Mouse (Mus musculus) liver, embryonic 11.5 days (tissue): Measurements from ENCODE around the gene Rarres2. TPM values are rescaled to one million over a fixed set of nuclear protein-coding genes. Genes with fewer than 3 reads are reported as not detected.

Experiments used
- ATAC-seq: fragments of 200-750 bp; cut with Nextera tagmentation; replicated peaks from 2 replicates; pipeline ENCODE4 v1.8.0; 2017; ENCODE audit warnings: moderate number of reproducible peaks, mild to moderate bottlenecking, moderate TSS enrichment, moderate library complexity; ENCODE audit not compliant: low FRiP score
- DNase-seq: peaks from one replicate; pipeline ENCODE4 v3.0.0-alpha.2; 2017; ENCODE audit warnings: low spot score
- H3K27ac ChIP-seq: fragments of 300-500 bp; sonication (generic); 2 replicates; pipeline ENCODE4 v1.5.1; 2014; ENCODE audit warnings: mild to moderate bottlenecking, low read depth, low read length, control low read depth
- H3K27me3 ChIP-seq: fragments of 300-500 bp; sonication (generic); replicated peaks from 2 replicates; pipeline ENCODE4 v1.6.1; 2014; ENCODE audit warnings: low read length, mixed read lengths; ENCODE audit not compliant: control insufficient read depth, insufficient read depth
- H3K36me3 ChIP-seq: fragments of 300-500 bp; sonication (generic); 2 replicates; pipeline ENCODE4 v1.6.1; 2014; ENCODE audit warnings: mild to moderate bottlenecking, low read length, moderate library complexity, mixed read lengths; ENCODE audit not compliant: control insufficient read depth, insufficient read depth
- H3K4me1 ChIP-seq: fragments of 300-500 bp; sonication (generic); replicated peaks from 2 replicates; pipeline ENCODE4 v1.6.1; 2014; ENCODE audit warnings: low read length, mixed read lengths; ENCODE audit not compliant: control insufficient read depth, insufficient read depth
- H3K4me2 ChIP-seq: fragments of 300-500 bp; sonication (generic); 2 replicates; pipeline ENCODE4 v1.6.1; 2014; ENCODE audit warnings: mild to moderate bottlenecking, control low read depth, moderate library complexity
- H3K4me3 ChIP-seq: fragments of 300-500 bp; sonication (generic); 2 replicates; pipeline ENCODE4 v1.5.1; 2014; ENCODE audit warnings: low read depth, low read length, control low read depth
- H3K9ac ChIP-seq: fragments of 300-500 bp; sonication (generic); 2 replicates; pipeline ENCODE4 v1.6.1; 2014; ENCODE audit warnings: low read depth, low read length, control low read depth
- H3K9me3 ChIP-seq: fragments of 300-500 bp; sonication (generic); 2 replicates; pipeline ENCODE4 v1.6.1; 2016; ENCODE audit warnings: low read length, inconsistent platforms, mixed read lengths; ENCODE audit not compliant: control insufficient read depth
- WGBS: fragments of 180-500 bp; shearing (Covaris S2); extraction: QIAGEN DNeasy Blood & Tissue Kit; methylation state at CpG from one replicate; pipeline ENCODE4 v1.1.7; 2014; 5-methylcytosine and 5-hydroxymethylcytosine counted together
- polyA plus RNA-seq: library from polyadenylated mRNA; unstranded; fragments of >200 nt; fragmentation: Nextera tagmentation; extraction: Ambion mirVana; gene quantifications from 2 replicates; pipeline ENCODE4 v1.2.1, GENCODE M21; 2014

The Rarres2 gene
- polyA plus RNA-seq, 1 experiment from 2014 or later: 9.0 TPM

DNA sequence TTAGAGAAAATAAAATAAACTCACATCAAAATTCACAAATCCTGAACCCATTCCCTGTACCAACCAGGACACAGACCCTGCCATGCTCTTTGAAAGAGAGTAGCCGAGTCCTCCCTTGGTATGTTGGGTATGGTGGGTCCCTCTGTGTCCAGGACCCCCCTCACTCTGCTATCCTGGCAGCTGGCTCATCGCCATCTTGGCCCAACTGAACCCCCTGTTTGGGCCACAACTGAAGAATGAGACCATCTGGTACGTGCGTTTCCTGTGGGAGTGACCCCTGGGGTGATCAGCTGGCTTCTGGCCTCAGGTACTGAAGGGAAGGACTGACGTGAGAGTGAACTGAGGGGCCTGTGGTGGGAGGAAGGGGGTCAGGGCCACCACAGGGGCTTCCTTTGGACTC, 32.7 kb downstream of the Rarres2 start:
- no peak for DNase-seq
- H3K27ac ChIP-seq: no peak overlapping the region
- no peaks in the 10 kb centered on the region for H3K36me3 ChIP-seq
- H3K9ac ChIP-seq: no peak overlapping the region
- no peaks in the 10 kb centered on the region for H3K4me1 ChIP-seq
- no peak for ATAC-seq
- H3K27me3 ChIP-seq: no peaks in the 10 kb centered on the region
- whole genome bisulfite sequencing: 69% methylated on average over 5 of the region's 5 CpGs
- no peaks in the 10 kb centered on the region for H3K9me3 ChIP-seq
- H3K4me3 ChIP-seq: no peak overlapping the region
- no peak overlapping the region for H3K4me2 ChIP-seq

DNA sequence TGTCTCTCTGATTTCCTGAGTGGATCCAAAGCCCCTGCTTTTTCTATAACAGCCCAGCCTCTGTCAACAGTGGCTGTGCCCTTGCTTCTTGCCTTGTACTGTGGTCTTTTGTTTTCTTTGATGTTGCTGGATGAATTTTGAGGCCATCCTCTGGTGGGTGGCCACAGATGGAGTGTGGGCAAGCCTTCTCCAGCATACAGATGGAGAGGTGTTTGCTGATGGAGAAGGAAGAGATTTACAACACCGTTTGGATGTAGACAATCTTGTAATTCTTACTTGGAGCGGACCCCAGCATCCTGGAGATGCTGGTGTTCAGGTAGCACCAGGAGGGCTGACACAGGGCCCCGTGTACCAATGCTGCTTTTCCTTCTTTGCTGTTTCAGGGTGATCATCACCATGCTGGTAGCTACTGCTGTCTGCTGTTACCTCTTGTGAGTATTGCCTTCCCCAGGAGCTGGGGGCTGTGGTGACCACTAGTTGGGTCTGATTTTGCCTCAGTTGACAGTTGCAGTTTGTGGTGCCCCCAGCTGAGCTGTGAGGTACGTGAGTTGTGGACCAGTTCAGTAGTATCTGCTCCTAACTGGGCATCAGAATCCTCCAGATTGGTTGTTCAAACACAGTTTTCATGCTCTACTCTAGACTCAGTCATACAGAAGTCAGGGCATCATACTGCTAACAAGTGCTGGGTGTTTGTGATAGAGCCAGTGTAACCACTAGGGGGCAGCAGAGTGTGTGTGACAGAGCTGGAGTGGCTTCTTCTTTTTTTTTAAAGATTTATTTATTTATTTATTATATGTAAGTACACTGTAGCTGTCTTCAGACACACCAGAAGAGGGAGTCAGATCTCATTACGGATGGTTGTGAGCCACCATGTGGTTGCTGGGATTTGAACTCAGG, 33.5 kb downstream of the Rarres2 start:
- H3K27ac ChIP-seq: no peak overlapping the region
- ATAC-seq: no peak
- H3K9ac ChIP-seq: no peak overlapping the region
- no peaks in the 10 kb centered on the region for H3K36me3 ChIP-seq
- no peak overlapping the region for H3K4me2 ChIP-seq
- WGBS: 73% methylated on average over 5 of the region's 5 CpGs
- H3K4me3 ChIP-seq: no peak overlapping the region
- no peak for DNase-seq
- H3K9me3 ChIP-seq: no peaks in the 10 kb centered on the region
- H3K27me3 ChIP-seq: no peaks in the 10 kb centered on the region
- no peaks in the 10 kb centered on the region for H3K4me1 ChIP-seq

DNA sequence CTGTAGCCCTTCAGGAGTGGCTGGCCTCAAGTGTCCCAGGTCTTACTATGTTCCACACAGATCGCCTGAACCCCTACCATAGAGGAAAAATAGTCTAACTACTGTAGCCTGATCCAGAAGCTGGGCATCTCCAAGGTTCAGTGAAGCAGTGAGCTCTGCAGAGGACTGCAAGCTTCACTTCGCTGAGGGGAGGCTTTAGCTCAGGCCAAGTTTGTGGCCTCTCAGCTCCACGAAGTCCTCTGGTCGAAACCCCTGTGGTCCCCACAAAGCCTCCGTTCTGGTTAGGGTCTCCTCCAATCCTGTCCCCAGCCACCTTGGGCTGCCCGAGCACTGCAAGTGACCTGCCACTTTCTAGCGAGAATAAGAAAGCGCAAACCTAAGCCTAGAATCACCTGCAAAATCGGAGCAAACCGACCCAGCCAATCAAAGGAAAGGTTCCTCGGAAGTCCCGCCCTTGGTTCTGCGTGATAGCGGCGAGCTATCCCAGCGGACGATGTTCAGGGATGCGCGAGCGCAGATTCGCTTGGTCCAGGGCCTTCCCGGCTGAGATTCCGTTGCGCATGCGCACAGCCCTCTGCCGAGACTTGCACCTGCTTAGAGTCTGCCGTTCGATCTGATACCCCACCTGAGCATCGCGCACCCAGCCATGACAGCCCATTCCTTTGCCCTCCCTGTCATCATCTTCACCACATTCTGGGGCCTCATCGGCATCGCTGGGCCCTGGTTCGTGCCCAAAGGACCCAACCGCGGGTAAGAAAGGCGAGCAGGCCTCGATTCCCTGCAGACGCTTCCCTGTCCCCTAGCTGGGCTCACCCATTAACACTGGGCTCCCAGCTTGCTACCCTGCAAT, 35.3 kb downstream of the Rarres2 start, which contains the start of gene Atp6v0e2:
Gene Atp6v0e2, plus strand, starts transcription at position 511 of the 850 bp plus-strand sequence.
- H3K27me3 ChIP-seq: no peaks in the 10 kb centered on the region
- peak within 1 kb of the TSS; percentile 52 for H3K4me2 ChIP-seq
- no peaks in the 10 kb centered on the region for H3K9me3 ChIP-seq
- peak within 1 kb of the TSS; percentile 27 for H3K4me3 ChIP-seq
- WGBS: 9% methylated on average over 38 of the region's 38 CpGs
- no peaks in the 10 kb centered on the region for H3K36me3 ChIP-seq
- peak; percentile 67 for DNase-seq
- no peak within 1 kb of the TSS for H3K27ac ChIP-seq
- peak; percentile 45; the same call in 1 of the 2 replicates for ATAC-seq
- no peaks in the 10 kb centered on the region for H3K4me1 ChIP-seq
- no peak within 1 kb of the TSS; the same call in 1 of the 2 replicates for H3K9ac ChIP-seq

DNA sequence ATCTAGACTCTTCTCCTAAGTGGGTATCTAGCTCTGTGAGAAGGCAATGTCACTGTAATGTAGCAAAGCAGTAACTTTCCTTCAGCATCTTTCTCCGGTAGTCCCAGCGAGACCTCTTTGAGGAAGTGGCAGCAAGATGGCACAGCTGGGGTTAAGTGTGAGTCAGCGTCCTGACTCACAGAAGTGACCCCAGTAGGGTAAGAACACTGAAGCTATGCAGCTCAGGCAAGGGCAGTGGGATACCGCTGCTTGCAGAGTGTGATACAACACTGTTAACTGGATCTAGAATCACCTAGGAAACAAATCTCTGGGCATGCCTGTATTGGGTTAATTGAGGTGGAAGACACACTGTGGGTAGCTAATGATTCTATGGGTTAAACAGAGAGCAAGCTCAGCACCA, 36.5 kb downstream of the Rarres2 start:
- Histone ChIP-seq H3K4me3 (no peak overlapping the region), H3K9me3 (no peaks in the 10 kb centered on the region), H3K36me3 (no peaks in the 10 kb centered on the region), H3K4me2 (no peak overlapping the region), H3K27ac (no peak overlapping the region), H3K27me3 (no peaks in the 10 kb centered on the region), H3K4me1 (no peaks in the 10 kb centered on the region), H3K9ac (no peak overlapping the region)
- DNase-seq: no peak
- WGBS: 53% methylated on average over 4 of the region's 4 CpGs
- no peak for ATAC-seq

DNA sequence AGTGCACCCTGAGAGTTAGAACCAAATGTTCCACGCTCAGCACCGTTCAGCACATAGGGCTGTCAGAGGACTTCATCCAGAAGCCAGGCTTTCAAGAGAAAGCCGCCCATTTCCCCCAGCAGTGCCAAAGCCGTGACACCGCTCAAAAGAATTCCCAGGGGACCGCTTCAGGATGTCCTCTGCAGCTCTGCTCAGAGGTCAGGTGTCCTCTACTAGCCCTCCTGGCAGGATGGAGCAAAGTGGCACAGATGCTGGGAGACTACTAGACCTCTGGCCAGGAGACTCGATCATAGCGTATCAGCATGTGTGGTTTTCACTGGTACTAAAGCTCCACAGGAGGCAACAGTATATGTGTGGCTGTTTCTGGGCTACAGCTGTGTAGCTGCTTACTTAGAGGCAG, 37.7 kb downstream of the Rarres2 start:
- no peaks in the 10 kb centered on the region for H3K27me3 ChIP-seq
- ATAC-seq: no peak
- H3K4me1 ChIP-seq: no peaks in the 10 kb centered on the region
- no peak overlapping the region for H3K4me3 ChIP-seq
- no peaks in the 10 kb centered on the region for H3K9me3 ChIP-seq
- DNase-seq: no peak
- H3K9ac ChIP-seq: no peak overlapping the region
- H3K36me3 ChIP-seq: no peaks in the 10 kb centered on the region
- no peak overlapping the region for H3K4me2 ChIP-seq
- no peak overlapping the region for H3K27ac ChIP-seq
- 77% methylated on average over 8 of the region's 8 CpGs for WGBS

DNA sequence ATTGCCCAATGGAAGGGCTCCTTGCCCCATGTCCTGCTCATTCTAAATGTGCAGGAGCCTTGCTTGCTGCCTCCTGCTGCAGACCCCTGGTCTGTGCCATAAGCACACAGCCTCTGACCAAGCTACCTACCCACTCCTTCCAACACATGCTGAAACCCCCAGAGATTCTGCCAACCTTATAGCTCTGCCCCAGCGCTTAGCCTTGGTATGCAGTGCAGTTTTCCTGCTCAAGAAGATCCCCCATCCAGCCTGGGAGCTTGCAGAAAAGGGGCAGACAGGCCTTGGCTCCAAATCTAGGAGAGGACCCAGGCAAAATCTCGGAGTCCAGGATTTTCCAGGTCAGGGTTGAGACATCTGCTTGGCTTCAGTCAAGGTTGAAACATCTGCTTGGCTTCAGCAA, 39.1 kb downstream of the Rarres2 start:
- no peak for ATAC-seq
- DNase-seq: no peak
- Histone ChIP-seq H3K4me2 (no peak overlapping the region), H3K36me3 (no peaks in the 10 kb centered on the region), H3K27ac (no peak overlapping the region), H3K4me3 (no peak overlapping the region), H3K4me1 (no peaks in the 10 kb centered on the region), H3K9me3 (no peaks in the 10 kb centered on the region), H3K27me3 (no peaks in the 10 kb centered on the region), H3K9ac (no peak overlapping the region)
- 78% methylated on average over 2 of the region's 2 CpGs for WGBS

DNA sequence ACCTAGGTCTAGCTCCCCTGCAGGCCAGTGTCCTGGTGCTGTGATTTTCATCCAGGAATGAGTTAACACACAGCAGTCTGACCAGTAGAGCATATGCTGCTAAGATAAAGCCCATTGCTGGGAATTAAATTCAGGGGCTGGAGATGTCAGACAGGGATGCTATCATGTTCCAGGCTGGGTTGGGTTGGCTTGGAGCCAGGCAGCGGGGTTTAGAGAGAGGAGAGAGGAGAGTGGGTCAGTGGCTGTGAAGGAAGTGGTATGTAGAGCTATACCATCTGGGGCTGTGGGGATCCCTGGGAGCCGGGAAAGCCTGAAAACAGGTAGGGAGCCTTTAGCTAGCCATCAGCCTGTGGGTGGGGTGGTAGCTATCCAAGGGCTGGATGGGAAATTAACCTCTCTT, 41.7 kb downstream of the Rarres2 start:
- ATAC-seq: no peak
- 74% methylated on average over 2 of the region's 2 CpGs for WGBS
- no peak overlapping the region for H3K4me3 ChIP-seq

DNA sequence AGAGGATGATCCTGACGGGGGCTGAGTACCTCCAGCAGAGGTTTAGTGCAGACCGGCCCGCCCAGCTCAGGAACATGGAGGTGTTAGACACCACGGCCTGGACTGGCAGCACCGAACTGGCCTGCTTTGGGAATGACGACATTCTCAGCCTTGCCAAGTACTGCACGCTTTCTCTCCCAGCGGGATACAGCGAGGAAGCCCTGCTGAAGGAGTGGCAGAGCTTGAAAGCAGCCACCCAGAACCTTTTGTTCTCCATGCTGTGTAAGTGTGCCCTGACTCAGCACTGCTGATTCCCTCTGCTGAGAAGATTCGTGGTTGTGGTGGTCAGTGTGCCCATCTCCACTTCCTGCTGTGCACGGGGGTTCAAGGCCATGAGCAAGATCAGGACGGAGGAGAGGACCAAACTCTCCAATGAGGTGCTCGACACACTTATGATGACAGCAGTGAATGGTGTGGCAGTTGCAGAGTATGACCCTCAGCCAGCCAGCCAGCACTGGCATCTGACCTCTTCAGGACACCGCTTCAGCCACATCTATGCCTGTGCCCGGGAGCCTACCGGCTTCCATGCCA, 42.6 kb downstream of the Rarres2 start:
- no peak overlapping the region for H3K4me3 ChIP-seq
- 78% methylated on average over 16 of the region's 16 CpGs for WGBS
- ATAC-seq (no peak), DNase-seq (no peak)
- H3K27me3 ChIP-seq: no peaks in the 10 kb centered on the region
- no peak overlapping the region for H3K27ac ChIP-seq
- H3K4me2 ChIP-seq: no peak overlapping the region
- no peak overlapping the region for H3K9ac ChIP-seq
- no peaks in the 10 kb centered on the region for H3K9me3 ChIP-seq
- no peaks in the 10 kb centered on the region for H3K4me1 ChIP-seq
- peaks cover 3% of the 10 kb centered on the region; the same call in 1 of the 2 replicates for H3K36me3 ChIP-seq

More for the DNA sequence above, 41.7 kb downstream of the Rarres2 start:
- Histone ChIP-seq H3K27me3 (no peaks in the 10 kb centered on the region), H3K4me1 (no peaks in the 10 kb centered on the region), H3K27ac (no peak overlapping the region), H3K9me3 (no peaks in the 10 kb centered on the region), H3K36me3 (no peaks in the 10 kb centered on the region), H3K9ac (no peak overlapping the region), H3K4me2 (no peak overlapping the region)
- no peak for DNase-seq
